Mouse (Mus musculus) lung, postnatal 0 days (tissue): Measurements from ENCODE around the gene Pcdh9.

Source experiments
- CTCF ChIP-seq: IDR thresholded peaks from 2 replicates; pipeline ENCODE4 v1.5.1; 2016; ENCODE audit warnings: antibody characterized with exemption, mild to moderate bottlenecking
- EP300 ChIP-seq: IDR thresholded peaks from 2 replicates; pipeline ENCODE4 v1.6.1; 2016; ENCODE audit warnings: antibody characterized with exemption, mild to moderate bottlenecking, control low read depth

GRCm38 (mm10) chr14:93624144-93624543 is 266.3 kb downstream of the Pcdh9 start:
- TF ChIP-seq CTCF: no peak
- no peak for TF ChIP-seq EP300
